Mouse (Mus musculus): ENCODE measurements around the gene Gsap. TPM values are rescaled to one million over a fixed set of nuclear protein-coding genes. Genes with fewer than 3 reads are reported as not detected.
"Not testable (repeated sequence)": the region's sequence is repeated elsewhere in the genome, so short reads cannot be mapped to it uniquely, and the experiment has no call there.

Gene Gsap
- polyA plus RNA-seq, 1 experiment from 2014 or later = 7.7 TPM

- H3K36me3 ChIP-seq (ENCODE audit: control insufficient read depth, insufficient read depth, low read length); ATAC-seq: not testable (repeated sequence)
These were observed 91.6 kb downstream of the Gsap start for GRCm38 (mm10) chr5:21277685-21278084.

GRCm38 (mm10) chr5:21283356-21284062, 97.5 kb downstream of the Gsap start:
- 92% methylated on average over 12 of the region's 12 CpGs for WGBS
- ATAC-seq = no peak
- H3K27me3 ChIP-seq (replicated peaks; ENCODE audit: control insufficient read depth, insufficient read depth, low read length) = no peaks in the 10 kb centered on the region
- no peak overlapping the region for H3K27ac ChIP-seq (ENCODE audit: low read depth, low read length)
- no peak for DNase-seq (ENCODE audit: low spot score)
- H3K36me3 ChIP-seq (ENCODE audit: control insufficient read depth, insufficient read depth, low read length) = no peaks in the 10 kb centered on the region
- no peak overlapping the region for H3K9ac ChIP-seq (ENCODE audit: low read length)
- H3K4me3 ChIP-seq (ENCODE audit: low read depth, low read length) = no peak overlapping the region
- H3K4me1 ChIP-seq (ENCODE audit: control insufficient read depth, insufficient read depth, low read length) = no peaks in the 10 kb centered on the region
- H3K4me2 ChIP-seq (ENCODE audit: low read length) = no peak overlapping the region
- H3K9me3 ChIP-seq (replicated peaks; ENCODE audit: control insufficient read depth, low read length) = no peaks in the 10 kb centered on the region

More at GRCm38 (mm10) chr5:21277685-21278084, 91.6 kb downstream of the Gsap start:
- not testable (repeated sequence) for H3K27ac ChIP-seq (ENCODE audit: low read depth, low read length); H3K4me2 ChIP-seq (ENCODE audit: low read length); H3K27me3 ChIP-seq (replicated peaks; ENCODE audit: control insufficient read depth, insufficient read depth, low read length); H3K9me3 ChIP-seq (replicated peaks; ENCODE audit: control insufficient read depth, low read length); H3K9ac ChIP-seq (ENCODE audit: low read length); H3K4me3 ChIP-seq (ENCODE audit: low read depth, low read length); H3K4me1 ChIP-seq (ENCODE audit: control insufficient read depth, insufficient read depth, low read length); DNase-seq (ENCODE audit: low spot score)
- WGBS = 62% methylated on average over 2 of the region's 2 CpGs

GRCm38 (mm10) chr5:21288658-21289435, 102.8 kb downstream of the Gsap start:
- Histone ChIP-seq H3K4me1 (ENCODE audit: control insufficient read depth, insufficient read depth, low read length) (no peaks in the 10 kb centered on the region), H3K36me3 (ENCODE audit: control insufficient read depth, insufficient read depth, low read length) (no peaks in the 10 kb centered on the region), H3K27ac (ENCODE audit: low read depth, low read length) (no peak overlapping the region), H3K9ac (ENCODE audit: low read length) (no peak overlapping the region), H3K9me3 (replicated peaks; ENCODE audit: control insufficient read depth, low read length) (no peaks in the 10 kb centered on the region), H3K4me2 (ENCODE audit: low read length) (no peak overlapping the region), H3K4me3 (ENCODE audit: low read depth, low read length) (no peak overlapping the region), H3K27me3 (replicated peaks; ENCODE audit: control insufficient read depth, insufficient read depth, low read length) (no peaks in the 10 kb centered on the region)
- no peak for DNase-seq (ENCODE audit: low spot score)
- ATAC-seq = no peak
- 84% methylated on average over 7 of the region's 7 CpGs for WGBS

GRCm38 (mm10) chr5:21290594-21290993, 104.5 kb downstream of the Gsap start:
- 87% methylated on average over 8 of the region's 8 CpGs for WGBS
- no peaks in the 10 kb centered on the region for H3K27me3 ChIP-seq (replicated peaks; ENCODE audit: control insufficient read depth, insufficient read depth, low read length)
- H3K36me3 ChIP-seq (ENCODE audit: control insufficient read depth, insufficient read depth, low read length) = no peaks in the 10 kb centered on the region
- no peak for ATAC-seq
- no peak overlapping the region for H3K4me3 ChIP-seq (ENCODE audit: low read depth, low read length)
- H3K4me2 ChIP-seq (ENCODE audit: low read length) = no peak overlapping the region
- DNase-seq (ENCODE audit: low spot score) = no peak
- no peaks in the 10 kb centered on the region for H3K4me1 ChIP-seq (ENCODE audit: control insufficient read depth, insufficient read depth, low read length)
- no peak overlapping the region for H3K9ac ChIP-seq (ENCODE audit: low read length)
- H3K9me3 ChIP-seq (replicated peaks; ENCODE audit: control insufficient read depth, low read length) = no peaks in the 10 kb centered on the region
- H3K27ac ChIP-seq (ENCODE audit: low read depth, low read length) = no peak overlapping the region

GRCm38 (mm10) chr5:21295683-21296082, 109.6 kb downstream of the Gsap start:
- H3K27me3 ChIP-seq (replicated peaks; ENCODE audit: control insufficient read depth, insufficient read depth, low read length) = no peaks in the 10 kb centered on the region
- WGBS = 92% methylated on average over 8 of the region's 8 CpGs
- ATAC-seq = no peak

GRCm38 (mm10) chr5:21299076-21299755, 113.2 kb downstream of the Gsap start:
- Histone ChIP-seq H3K27me3 (replicated peaks; ENCODE audit: control insufficient read depth, insufficient read depth, low read length) (no peaks in the 10 kb centered on the region), H3K27ac (ENCODE audit: low read depth, low read length) (no peak overlapping the region), H3K36me3 (ENCODE audit: control insufficient read depth, insufficient read depth, low read length) (no peaks in the 10 kb centered on the region), H3K9ac (ENCODE audit: low read length) (no peak overlapping the region), H3K4me3 (ENCODE audit: low read depth, low read length) (no peak overlapping the region), H3K4me2 (ENCODE audit: low read length) (no peak overlapping the region), H3K4me1 (ENCODE audit: control insufficient read depth, insufficient read depth, low read length) (no peaks in the 10 kb centered on the region), H3K9me3 (replicated peaks; ENCODE audit: control insufficient read depth, low read length) (no peaks in the 10 kb centered on the region)
- DNase-seq (ENCODE audit: low spot score) (no peak), ATAC-seq (no peak)
- WGBS = 74% methylated on average over 21 of the region's 21 CpGs

More at GRCm38 (mm10) chr5:21295683-21296082, 109.6 kb downstream of the Gsap start:
- Histone ChIP-seq H3K27ac (ENCODE audit: low read depth, low read length) (no peak overlapping the region), H3K4me2 (ENCODE audit: low read length) (no peak overlapping the region), H3K4me1 (ENCODE audit: control insufficient read depth, insufficient read depth, low read length) (no peaks in the 10 kb centered on the region), H3K4me3 (ENCODE audit: low read depth, low read length) (no peak overlapping the region), H3K9me3 (replicated peaks; ENCODE audit: control insufficient read depth, low read length) (no peaks in the 10 kb centered on the region), H3K9ac (ENCODE audit: low read length) (no peak overlapping the region), H3K36me3 (ENCODE audit: control insufficient read depth, insufficient read depth, low read length) (no peaks in the 10 kb centered on the region)
- DNase-seq (ENCODE audit: low spot score) = no peak

GRCm38 (mm10) chr5:21300058-21300457, 114.0 kb downstream of the Gsap start:
- Histone ChIP-seq H3K27me3 (replicated peaks; ENCODE audit: control insufficient read depth, insufficient read depth, low read length) (no peaks in the 10 kb centered on the region), H3K36me3 (ENCODE audit: control insufficient read depth, insufficient read depth, low read length) (no peaks in the 10 kb centered on the region), H3K9me3 (replicated peaks; ENCODE audit: control insufficient read depth, low read length) (no peaks in the 10 kb centered on the region), H3K27ac (ENCODE audit: low read depth, low read length) (no peak overlapping the region), H3K4me3 (ENCODE audit: low read depth, low read length) (no peak overlapping the region), H3K4me2 (ENCODE audit: low read length) (no peak overlapping the region), H3K4me1 (ENCODE audit: control insufficient read depth, insufficient read depth, low read length) (no peaks in the 10 kb centered on the region), H3K9ac (ENCODE audit: low read length) (no peak overlapping the region)
- 90% methylated on average over 3 of the region's 3 CpGs for WGBS
- ATAC-seq (no peak), DNase-seq (ENCODE audit: low spot score) (no peak)

GRCm38 (mm10) chr5:21301011-21301410, 115.0 kb downstream of the Gsap start:
- 74% methylated on average over 6 of the region's 6 CpGs for WGBS
- Histone ChIP-seq H3K4me1 (ENCODE audit: control insufficient read depth, insufficient read depth, low read length) (no peaks in the 10 kb centered on the region), H3K4me3 (ENCODE audit: low read depth, low read length) (no peak overlapping the region), H3K9me3 (replicated peaks; ENCODE audit: control insufficient read depth, low read length) (no peaks in the 10 kb centered on the region), H3K4me2 (ENCODE audit: low read length) (no peak overlapping the region), H3K36me3 (ENCODE audit: control insufficient read depth, insufficient read depth, low read length) (no peaks in the 10 kb centered on the region), H3K27me3 (replicated peaks; ENCODE audit: control insufficient read depth, insufficient read depth, low read length) (no peaks in the 10 kb centered on the region), H3K27ac (ENCODE audit: low read depth, low read length) (no peak overlapping the region), H3K9ac (ENCODE audit: low read length) (no peak overlapping the region)
- ATAC-seq (no peak), DNase-seq (ENCODE audit: low spot score) (peak; percentile 17)
